Mouse (Mus musculus) limb, embryonic 14.5 days (tissue): ENCODE measurements around the gene Trem3. TPM values are rescaled to one million over a fixed set of nuclear protein-coding genes. Genes with fewer than 3 reads are reported as not detected.

Source experiments
- ATAC-seq: fragments of 200-750 bp; cut with Nextera tagmentation; 2 replicates; pipeline ENCODE4 v1.8.0; 2017; ENCODE audit warnings: low read depth, moderate number of reproducible peaks, moderate TSS enrichment; ENCODE audit not compliant: low FRiP score
- DNase-seq: peaks from one replicate; pipeline ENCODE4 v3.0.0-alpha.2; 2015; ENCODE audit warnings: low spot score
- H3K27ac ChIP-seq: fragments of 300-500 bp; sonication (generic); replicated peaks from 2 replicates; pipeline ENCODE4 v1.5.1; 2014; ENCODE audit warnings: low read depth, mild to moderate bottlenecking, low read length, moderate library complexity, mixed read lengths
- H3K27me3 ChIP-seq: fragments of 300-500 bp; sonication (generic); 2 replicates; pipeline ENCODE4 v1.6.1; 2014; ENCODE audit warnings: low read length, mixed read lengths; ENCODE audit not compliant: control insufficient read depth, insufficient read depth
- H3K36me3 ChIP-seq: fragments of 300-500 bp; sonication (generic); 2 replicates; pipeline ENCODE4 v1.6.1; 2014; ENCODE audit warnings: mild to moderate bottlenecking, low read length, moderate library complexity, mixed read lengths; ENCODE audit not compliant: control insufficient read depth, insufficient read depth
- H3K4me1 ChIP-seq: fragments of 300-500 bp; sonication (generic); 2 replicates; pipeline ENCODE4 v1.6.1; 2014; ENCODE audit warnings: antibody characterized with exemption, low read length, mixed read lengths; ENCODE audit not compliant: control insufficient read depth, insufficient read depth
- H3K4me2 ChIP-seq: fragments of 300-500 bp; sonication (generic); replicated peaks from 2 replicates; pipeline ENCODE4 v1.6.1; 2014; ENCODE audit warnings: low read depth, mild to moderate bottlenecking, low read length, moderate library complexity; ENCODE audit not compliant: severe bottlenecking
- H3K4me3 ChIP-seq: fragments of 300-500 bp; sonication (generic); replicated peaks from 2 replicates; pipeline ENCODE4 v1.5.1; 2014; ENCODE audit warnings: low read length
- H3K9ac ChIP-seq: fragments of 300-500 bp; sonication (generic); 2 replicates; pipeline ENCODE4 v1.6.1; 2014; ENCODE audit warnings: mild to moderate bottlenecking, low read depth, low read length, moderate library complexity; ENCODE audit not compliant: severe bottlenecking
- H3K9me3 ChIP-seq: fragments of 300-500 bp; sonication (generic); 2 replicates; pipeline ENCODE4 v1.6.1; 2016; ENCODE audit warnings: low read length; ENCODE audit not compliant: control insufficient read depth
- POLR2A ChIP-seq: fragments of 200-500 bp; IDR thresholded peaks from 2 replicates; pipeline ENCODE4 v1.8.0; 2012; ENCODE audit warnings: inconsistent platforms, mild to moderate bottlenecking, moderate library complexity, borderline replicate concordance; ENCODE audit not compliant: insufficient read depth, insufficient read length; ENCODE audit errors: extremely low read depth
- WGBS: fragments of 180-500 bp; shearing (Covaris S2); extraction: QIAGEN DNeasy Blood & Tissue Kit; methylation state at CpG from one replicate; pipeline ENCODE4 v1.1.7; 2014; 5-methylcytosine and 5-hydroxymethylcytosine counted together
- polyA plus RNA-seq, 2 experiments: library from polyadenylated mRNA; depleted of rRNA in 1 of 2; stranded (reverse) in 1 of 2; unstranded in 1 of 2; fragments of >200 nt; fragmentation: Nextera tagmentation in 1 of 2; extraction: Ambion mirVana in 1 of 2; gene quantifications; 2 replicates each; pipeline versions ENCODE4 v1.2.1 to v1.2.3; 2012 to 2014

Trem3 gene
- polyA plus RNA-seq, 2 experiments, result not detected

DNA sequence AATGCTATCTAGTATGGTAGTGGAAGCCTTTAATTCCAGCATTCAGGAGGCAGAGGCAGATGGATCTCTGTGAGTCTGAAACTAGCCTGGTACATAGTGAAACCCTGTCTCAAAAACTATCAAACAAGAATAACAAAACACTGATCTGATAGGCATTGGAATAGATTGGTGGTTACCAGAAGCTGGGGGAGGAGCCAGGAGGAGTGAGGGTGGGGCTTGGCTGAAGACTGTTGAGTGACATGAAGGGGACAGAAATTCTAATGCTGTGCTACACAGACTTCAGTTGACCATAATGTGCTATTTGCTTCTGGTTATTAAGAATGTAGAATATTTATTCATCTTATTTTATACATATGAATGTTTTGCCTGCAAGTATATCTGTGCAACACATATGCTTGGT, 20.7 kb downstream of the Trem3 start:
- no peak for ATAC-seq
- no peaks in the 10 kb centered on the region for H3K4me1 ChIP-seq
- H3K9me3 ChIP-seq, result no peaks in the 10 kb centered on the region
- no peak overlapping the region for H3K4me3 ChIP-seq
- H3K36me3 ChIP-seq, result no peaks in the 10 kb centered on the region
- H3K9ac ChIP-seq, result no peak overlapping the region
- no peak overlapping the region for H3K27ac ChIP-seq
- no peak for TF ChIP-seq POLR2A
- DNase-seq, result no peak
- no peaks in the 10 kb centered on the region for H3K27me3 ChIP-seq
- H3K4me2 ChIP-seq, result no peak overlapping the region

GRCm38 (mm10) chr17:48269833-48270232, 22.3 kb downstream of the Trem3 start:
- Histone ChIP-seq H3K4me1 (no peaks in the 10 kb centered on the region), H3K36me3 (no peaks in the 10 kb centered on the region), H3K27me3 (no peaks in the 10 kb centered on the region), H3K9me3 (no peaks in the 10 kb centered on the region), H3K4me3 (no peak overlapping the region), H3K4me2 (no peak overlapping the region), H3K27ac (no peak overlapping the region), H3K9ac (no peak overlapping the region)
- no peak for TF ChIP-seq POLR2A
- WGBS, result 62% methylated on average over 4 of the region's 4 CpGs
- no peak for ATAC-seq
- no peak for DNase-seq

DNA sequence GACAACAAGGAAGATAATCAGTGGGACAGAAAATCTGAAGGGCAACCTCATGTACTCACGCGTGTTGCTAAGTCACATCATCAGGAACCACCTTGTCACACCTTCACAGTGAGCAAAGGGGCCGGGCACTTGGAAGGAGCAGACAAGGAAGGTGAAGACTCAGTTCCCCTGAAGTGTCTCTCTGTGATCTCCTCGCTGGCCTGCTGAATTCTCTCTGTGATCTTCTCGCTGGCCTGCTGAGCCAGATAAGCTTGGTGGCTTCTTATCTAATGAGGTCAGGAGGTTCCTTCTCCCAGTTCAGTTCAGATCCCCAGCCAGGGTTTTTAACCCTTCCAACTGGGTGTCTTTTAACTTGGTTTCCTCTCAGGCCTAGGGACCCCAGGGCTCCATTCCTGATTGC, 24.6 kb downstream of the Trem3 start:
- Histone ChIP-seq H3K27ac (no peak overlapping the region), H3K4me1 (no peaks in the 10 kb centered on the region), H3K36me3 (no peaks in the 10 kb centered on the region), H3K9ac (no peak overlapping the region), H3K9me3 (no peaks in the 10 kb centered on the region), H3K27me3 (no peaks in the 10 kb centered on the region), H3K4me2 (no peak overlapping the region), H3K4me3 (no peak overlapping the region)
- DNase-seq, result no peak
- no peak for TF ChIP-seq POLR2A
- no peak for ATAC-seq
- WGBS, result 82% methylated on average over 5 of the region's 5 CpGs

DNA sequence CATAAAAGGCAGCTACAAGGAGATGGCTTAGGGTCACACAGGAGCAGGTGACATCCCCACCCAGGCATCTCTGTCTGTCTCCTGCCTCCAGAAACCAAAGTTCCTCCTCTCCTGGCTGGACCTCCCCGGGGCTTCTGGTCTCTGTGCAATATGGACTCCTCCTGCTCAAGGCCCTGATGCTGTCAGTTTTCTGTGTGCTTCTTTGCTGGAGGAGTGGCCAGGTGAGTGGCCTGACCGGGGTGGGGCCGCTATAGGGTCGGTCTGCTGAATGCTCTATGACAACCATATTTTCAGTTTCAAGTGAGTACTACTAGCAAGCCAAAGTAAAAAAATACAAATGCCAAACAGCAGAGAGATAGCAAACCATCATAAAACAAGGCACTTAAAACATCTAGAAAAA, 25.0 kb downstream of the Trem3 start:
- Histone ChIP-seq H3K9ac (no peak overlapping the region), H3K36me3 (no peaks in the 10 kb centered on the region), H3K9me3 (no peaks in the 10 kb centered on the region), H3K4me3 (no peak overlapping the region), H3K4me1 (no peaks in the 10 kb centered on the region), H3K27me3 (no peaks in the 10 kb centered on the region), H3K4me2 (no peak overlapping the region), H3K27ac (no peak overlapping the region)
- DNase-seq (no peak), ATAC-seq (no peak)
- TF ChIP-seq POLR2A, result no peak
- 86% methylated on average over 4 of the region's 4 CpGs for WGBS

GRCm38 (mm10) chr17:48274098-48274497, 26.5 kb downstream of the Trem3 start:
- DNase-seq, result no peak
- H3K4me3 ChIP-seq, result no peak overlapping the region
- ATAC-seq, result no peak

DNA sequence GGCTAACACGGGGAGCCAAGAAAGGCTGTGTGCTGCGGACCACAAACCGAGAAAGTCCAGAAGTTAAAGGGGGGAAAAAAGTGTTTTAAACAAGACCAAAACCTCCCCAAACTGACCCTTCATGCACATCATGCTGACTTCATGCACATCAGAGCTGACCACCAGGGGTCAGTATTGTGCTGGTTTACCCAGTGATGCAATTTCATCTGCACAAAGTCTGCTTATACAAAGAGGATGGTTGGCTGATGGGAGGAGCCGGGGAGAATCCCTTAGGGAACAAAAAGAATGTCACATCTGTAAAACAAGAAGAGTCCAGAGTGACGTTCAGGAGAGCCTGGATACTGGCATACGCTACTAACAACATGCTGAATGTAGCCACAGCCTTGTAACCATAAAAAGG, 27.3 kb downstream of the Trem3 start:
- no peak overlapping the region for H3K4me2 ChIP-seq
- TF ChIP-seq POLR2A, result peak; percentile 10; the same call in 1 of the 2 replicates
- no peaks in the 10 kb centered on the region for H3K4me1 ChIP-seq
- DNase-seq (peak; percentile 77), ATAC-seq (peak; percentile 62; the same call in 1 of the 2 replicates)
- no peak overlapping the region for H3K27ac ChIP-seq
- H3K9me3 ChIP-seq, result no peaks in the 10 kb centered on the region
- no peaks in the 10 kb centered on the region for H3K27me3 ChIP-seq
- H3K36me3 ChIP-seq, result no peaks in the 10 kb centered on the region
- no peak overlapping the region for H3K4me3 ChIP-seq
- WGBS, result 29% methylated on average over 6 of the region's 6 CpGs
- no peak overlapping the region for H3K9ac ChIP-seq

More at GRCm38 (mm10) chr17:48274098-48274497, 26.5 kb downstream of the Trem3 start:
- no peaks in the 10 kb centered on the region for H3K27me3 ChIP-seq
- no peaks in the 10 kb centered on the region for H3K9me3 ChIP-seq
- no peak overlapping the region for H3K4me2 ChIP-seq
- H3K4me1 ChIP-seq, result no peaks in the 10 kb centered on the region
- no peaks in the 10 kb centered on the region for H3K36me3 ChIP-seq
- WGBS, result 76% methylated on average over 4 of the region's 4 CpGs
- no peak overlapping the region for H3K9ac ChIP-seq
- no peak overlapping the region for H3K27ac ChIP-seq
- TF ChIP-seq POLR2A, result no peak
